Mouse (Mus musculus): ENCODE data around the gene Zfp14. TPM values are rescaled to one million over a fixed set of nuclear protein-coding genes. Genes with fewer than 3 reads are reported as not detected.

The Zfp14 gene
- total RNA-seq, 4 experiments from 2014 or later = 7.5 to 10.8 (median 9.9) TPM

GRCm38 (mm10) chr7:30030677-30031076 lies 20.5 kb downstream of the Zfp14 start:
- no peak for DNase-seq (ENCODE audit: low spot score in 2 of 2)

- no peak for DNase-seq (ENCODE audit: low spot score in 2 of 2)
Measured at GRCm38 (mm10) chr7:30028572-30028971, 22.6 kb downstream of the Zfp14 start.

- no peak for DNase-seq (ENCODE audit: low spot score in 2 of 2)
Measured at GRCm38 (mm10) chr7:30027331-30027730, 23.8 kb downstream of the Zfp14 start.

GRCm38 (mm10) chr7:30025358-30025757 lies 25.8 kb downstream of the Zfp14 start:
- DNase-seq (ENCODE audit: low spot score in 2 of 2) = no peak

- no peak for DNase-seq (ENCODE audit: low spot score in 2 of 2)
Measured at GRCm38 (mm10) chr7:30023800-30024199, 27.4 kb downstream of the Zfp14 start.

- DNase-seq (ENCODE audit: low spot score in 2 of 2) = no peak
Measured at GRCm38 (mm10) chr7:30023324-30023723, 27.9 kb downstream of the Zfp14 start.

- DNase-seq (ENCODE audit: low spot score in 2 of 2) = no peak
Measured at GRCm38 (mm10) chr7:30019543-30019942, 31.6 kb downstream of the Zfp14 start.

GRCm38 (mm10) chr7:30017226-30017625 lies 34.0 kb downstream of the Zfp14 start:
- no peak for DNase-seq (ENCODE audit: low spot score in 2 of 2)

- DNase-seq (ENCODE audit: low spot score in 2 of 2) = no peak
Measured at GRCm38 (mm10) chr7:30012956-30013363, 38.2 kb downstream of the Zfp14 start.

GRCm38 (mm10) chr7:30010551-30011195 lies 40.5 kb downstream of the Zfp14 start:
- no peak for DNase-seq (ENCODE audit: low spot score in 2 of 2)

- DNase-seq (ENCODE audit: low spot score in 2 of 2) = peak in 1 of 2 experiments; percentile 56
Measured at GRCm38 (mm10) chr7:30009321-30010085, 41.7 kb downstream of the Zfp14 start.

- DNase-seq (ENCODE audit: low spot score in 2 of 2) = no peak
Measured at GRCm38 (mm10) chr7:30008020-30008690, 43.0 kb downstream of the Zfp14 start.

GRCm38 (mm10) chr7:30007601-30008000 lies 43.6 kb downstream of the Zfp14 start:
- DNase-seq (ENCODE audit: low spot score in 2 of 2) = no peak

GRCm38 (mm10) chr7:30000601-30001000 lies 50.6 kb downstream of the Zfp14 start:
- no peak for DNase-seq (ENCODE audit: low spot score in 2 of 2)

GRCm38 (mm10) chr7:29995134-29995533 lies 56.0 kb downstream of the Zfp14 start:
- no peak for DNase-seq (ENCODE audit: low spot score in 2 of 2)

- no peak for DNase-seq (ENCODE audit: low spot score in 2 of 2)
Measured at GRCm38 (mm10) chr7:29993340-29993739, 57.8 kb downstream of the Zfp14 start.

- no peak for DNase-seq (ENCODE audit: low spot score in 2 of 2)
Measured at GRCm38 (mm10) chr7:29992698-29993097, 58.5 kb downstream of the Zfp14 start.

- DNase-seq (ENCODE audit: low spot score in 2 of 2) = no peak
Measured at GRCm38 (mm10) chr7:29989031-29989430, 62.1 kb downstream of the Zfp14 start.

- DNase-seq (ENCODE audit: low spot score in 2 of 2) = no peak
Measured at GRCm38 (mm10) chr7:29987551-29987950, 63.6 kb downstream of the Zfp14 start.

Measured in left cerebral cortex, adult 8-10 months (tissue).